Mouse (Mus musculus) heart, embryonic 13.5 days (tissue): ENCODE results near the gene Rsbn1l. TPM values are rescaled to one million over a fixed set of nuclear protein-coding genes. Genes with fewer than 3 reads are reported as not detected.

ENCODE experiments used
- ATAC-seq: fragments of 200-750 bp; cut with Nextera tagmentation; 2 replicates; pipeline ENCODE4 v1.8.0; 2017; ENCODE audit warnings: moderate TSS enrichment; ENCODE audit not compliant: insufficient number of reproducible peaks, low FRiP score, low TSS enrichment; ENCODE audit errors: extremely low read depth
- H3K27ac ChIP-seq: fragments of 300-500 bp; sonication (generic); replicated peaks from 2 replicates; pipeline ENCODE4 v1.5.1; 2015; ENCODE audit warnings: moderate library complexity, mild to moderate bottlenecking, inconsistent platforms
- H3K27me3 ChIP-seq: fragments of 300-500 bp; sonication (generic); replicated peaks from 2 replicates; pipeline ENCODE4 v1.6.1; 2015; ENCODE audit warnings: mild to moderate bottlenecking, inconsistent platforms
- H3K36me3 ChIP-seq: fragments of 300-500 bp; sonication (generic); 2 replicates; pipeline ENCODE4 v1.6.1; 2015; ENCODE audit warnings: mild to moderate bottlenecking, inconsistent platforms
- H3K4me1 ChIP-seq: fragments of 300-500 bp; sonication (generic); 2 replicates; pipeline ENCODE4 v1.6.1; 2015; ENCODE audit warnings: inconsistent platforms
- H3K4me2 ChIP-seq: fragments of 300-500 bp; sonication (generic); 2 replicates; pipeline ENCODE4 v1.6.1; 2015; ENCODE audit warnings: inconsistent platforms, mild to moderate bottlenecking, moderate library complexity
- H3K4me3 ChIP-seq: fragments of 300-500 bp; sonication (generic); 2 replicates; pipeline ENCODE4 v1.5.1; 2015; ENCODE audit warnings: moderate library complexity, mild to moderate bottlenecking, inconsistent platforms
- H3K9ac ChIP-seq: fragments of 300-500 bp; sonication (generic); 2 replicates; pipeline ENCODE4 v1.6.1; 2015; ENCODE audit warnings: inconsistent platforms, mild to moderate bottlenecking, moderate library complexity
- H3K9me3 ChIP-seq: fragments of 300-500 bp; sonication (generic); 2 replicates; pipeline ENCODE4 v1.6.1; 2016; ENCODE audit warnings: inconsistent platforms
- WGBS: fragments of 180-500 bp; shearing (Covaris S2); methylation state at CpG from one replicate; pipeline ENCODE4 v1.1.7; 2015; ENCODE audit warnings: mixed read lengths; 5-methylcytosine and 5-hydroxymethylcytosine counted together
- polyA plus RNA-seq: library from polyadenylated mRNA; unstranded; fragments of >200 nt; fragmentation: Nextera tagmentation; extraction: Ambion mirVana; gene quantifications from 2 replicates; pipeline ENCODE4 v1.2.1, GENCODE M21; 2015

The Rsbn1l gene
- polyA plus RNA-seq, result 4.3 and 4.5 TPM in 2 replicates

DNA sequence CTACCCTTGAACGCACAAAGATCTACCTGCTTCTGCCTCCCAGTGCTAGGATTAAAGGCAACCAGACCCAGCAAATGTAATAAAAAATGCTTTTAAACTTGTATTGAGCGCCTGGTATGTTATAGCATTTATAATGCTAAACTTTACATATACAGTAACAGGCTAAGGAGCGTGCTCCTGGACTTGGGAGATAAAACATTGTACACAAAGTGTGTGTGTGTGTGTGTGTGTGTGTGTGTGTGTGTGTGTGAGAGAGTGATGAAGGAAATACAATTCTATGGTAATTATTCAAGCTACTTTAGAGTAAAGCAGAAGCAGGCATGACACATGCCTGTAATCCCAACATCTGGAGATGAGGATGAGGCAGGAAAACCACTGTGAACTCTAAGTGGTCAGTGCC is at the start of gene Rsbn1l:
TSS of gene Rsbn1l (minus strand) at position 101 of the 400 bp plus-strand sequence.
- Histone ChIP-seq H3K4me1 (peaks cover 20% of the 10 kb centered on the region), H3K9me3 (peaks cover 10% of the 10 kb centered on the region), H3K36me3 (peaks cover 39% of the 10 kb centered on the region), H3K27me3 (no peaks in the 10 kb centered on the region), H3K27ac (no peak within 1 kb of the TSS), H3K9ac (no peak within 1 kb of the TSS), H3K4me2 (no peak within 1 kb of the TSS), H3K4me3 (no peak within 1 kb of the TSS)
- ATAC-seq, result no peak
- 90% methylated on average over 3 of the region's 3 CpGs for WGBS

DNA sequence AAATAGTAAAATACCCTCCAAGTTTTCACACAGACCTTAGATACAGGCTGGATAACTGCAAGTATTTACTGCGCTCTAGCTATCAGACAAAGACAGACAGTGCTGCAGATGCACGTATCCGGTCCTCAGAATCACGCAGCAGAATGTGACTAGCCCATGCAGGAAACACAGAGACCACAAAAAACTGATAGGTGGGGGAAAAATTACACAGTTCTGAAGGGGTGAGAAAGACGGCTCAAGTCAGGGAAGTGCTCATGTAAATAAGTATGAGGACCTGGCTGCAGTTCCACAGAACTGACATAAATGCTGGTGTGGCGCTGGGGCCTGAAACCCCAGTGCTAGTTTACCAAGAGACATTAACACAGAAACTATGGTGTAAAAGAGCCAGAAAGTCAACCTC is 46.5 kb upstream of the Rsbn1l start:
- H3K4me1 ChIP-seq, result no peaks in the 10 kb centered on the region
- H3K27ac ChIP-seq, result no peak overlapping the region
- H3K4me3 ChIP-seq, result no peak overlapping the region
- no peak overlapping the region for H3K4me2 ChIP-seq
- H3K27me3 ChIP-seq, result no peaks in the 10 kb centered on the region
- H3K9ac ChIP-seq, result no peak overlapping the region
- ATAC-seq, result no peak
- H3K9me3 ChIP-seq, result peaks cover 6% of the 10 kb centered on the region; the same call in 1 of the 2 replicates
- WGBS, result 74% methylated on average over 6 of the region's 6 CpGs
- H3K36me3 ChIP-seq, result peaks cover 89% of the 10 kb centered on the region

DNA sequence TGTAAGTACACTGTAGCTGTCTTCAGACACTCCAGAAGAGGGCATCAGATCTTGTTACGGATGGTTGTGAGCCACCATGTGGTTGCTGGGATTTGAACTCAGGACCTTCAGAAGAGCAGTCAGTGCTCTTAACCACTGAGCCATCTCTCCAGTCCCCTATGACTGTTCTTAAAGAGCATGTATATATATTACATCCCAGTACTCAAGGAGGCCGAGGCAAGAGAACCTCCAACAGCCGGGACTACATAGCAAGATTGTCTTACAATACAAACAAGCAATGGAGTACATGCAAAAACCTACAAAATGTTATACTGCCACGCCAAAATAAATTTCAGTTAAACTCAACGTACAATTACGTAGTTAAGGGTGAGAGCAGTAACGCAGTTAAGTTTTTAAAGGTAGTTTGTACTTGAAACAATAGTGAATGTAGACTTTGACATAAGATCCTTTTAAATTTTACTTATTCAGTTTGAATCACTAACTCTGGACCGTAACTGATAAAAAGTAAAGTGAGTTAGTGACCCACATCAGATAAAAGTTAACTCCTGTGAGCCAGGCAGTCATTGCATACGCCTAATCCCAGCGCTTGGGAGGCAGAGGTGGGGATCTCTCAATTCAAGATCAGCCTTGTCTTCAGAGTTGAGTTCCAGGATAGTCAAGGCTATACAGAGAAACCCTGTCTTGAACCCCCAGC is 45.6 kb upstream of the Rsbn1l start:
- Histone ChIP-seq H3K27ac (no peak overlapping the region), H3K4me1 (no peaks in the 10 kb centered on the region), H3K36me3 (peaks cover 91% of the 10 kb centered on the region), H3K4me2 (no peak overlapping the region), H3K9ac (no peak overlapping the region), H3K27me3 (no peaks in the 10 kb centered on the region), H3K4me3 (no peak overlapping the region), H3K9me3 (peaks cover 6% of the 10 kb centered on the region; the same call in 1 of the 2 replicates)
- no peak for ATAC-seq
- WGBS, result 90% methylated on average over 10 of the region's 10 CpGs

DNA sequence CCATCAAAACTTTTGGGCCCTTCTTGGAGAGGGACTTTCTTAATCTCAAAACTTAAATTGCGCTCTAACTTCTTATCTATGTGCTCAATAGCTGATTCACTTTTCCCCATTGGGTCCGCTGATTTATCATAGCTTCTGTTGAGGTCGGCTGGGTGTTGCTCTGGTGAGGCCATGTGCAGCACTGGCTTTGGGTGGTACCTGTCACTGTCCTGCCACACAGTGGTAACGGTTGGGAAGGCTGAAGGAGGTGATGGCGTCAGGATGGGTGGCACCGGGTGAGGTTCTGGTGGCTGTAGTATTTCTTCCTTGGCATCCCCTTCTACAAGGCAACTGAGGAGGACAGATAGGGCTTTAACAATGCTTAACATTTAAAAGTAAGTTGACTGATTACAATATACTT is 42.2 kb upstream of the Rsbn1l start:
- no peak overlapping the region for H3K27ac ChIP-seq
- WGBS, result 87% methylated on average over 6 of the region's 6 CpGs
- no peaks in the 10 kb centered on the region for H3K4me1 ChIP-seq
- H3K4me3 ChIP-seq, result no peak overlapping the region
- no peak overlapping the region for H3K9ac ChIP-seq
- peaks cover 6% of the 10 kb centered on the region; the same call in 1 of the 2 replicates for H3K9me3 ChIP-seq
- H3K4me2 ChIP-seq, result no peak overlapping the region
- ATAC-seq, result no peak
- no peaks in the 10 kb centered on the region for H3K27me3 ChIP-seq
- H3K36me3 ChIP-seq, result peaks cover 97% of the 10 kb centered on the region

DNA sequence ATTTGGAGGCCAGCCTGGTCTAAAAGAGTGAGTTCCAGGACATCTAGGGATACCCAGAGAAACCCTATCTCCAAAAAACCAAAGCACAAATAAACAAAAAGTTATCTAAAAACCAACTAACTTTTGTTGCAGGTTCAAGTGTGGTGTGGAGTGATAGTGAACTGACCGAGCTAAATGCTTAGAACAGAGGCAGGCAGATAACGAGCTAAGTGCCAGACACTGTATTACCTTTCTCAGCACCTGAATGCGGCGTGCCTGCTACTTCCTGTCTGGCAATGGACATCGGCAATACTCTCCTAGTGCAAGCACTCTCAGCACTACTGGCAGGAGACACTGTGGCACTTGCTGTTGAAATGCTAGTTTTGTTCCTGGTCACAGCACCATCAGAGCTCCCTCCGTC is 41.4 kb upstream of the Rsbn1l start:
- ATAC-seq, result no peak
- H3K9ac ChIP-seq, result no peak overlapping the region
- H3K4me2 ChIP-seq, result no peak overlapping the region
- peaks cover 6% of the 10 kb centered on the region; the same call in 1 of the 2 replicates for H3K9me3 ChIP-seq
- H3K36me3 ChIP-seq, result peaks cover 96% of the 10 kb centered on the region
- 72% methylated on average over 6 of the region's 6 CpGs for WGBS
- no peaks in the 10 kb centered on the region for H3K27me3 ChIP-seq
- H3K4me1 ChIP-seq, result no peaks in the 10 kb centered on the region
- no peak overlapping the region for H3K27ac ChIP-seq
- no peak overlapping the region for H3K4me3 ChIP-seq

DNA sequence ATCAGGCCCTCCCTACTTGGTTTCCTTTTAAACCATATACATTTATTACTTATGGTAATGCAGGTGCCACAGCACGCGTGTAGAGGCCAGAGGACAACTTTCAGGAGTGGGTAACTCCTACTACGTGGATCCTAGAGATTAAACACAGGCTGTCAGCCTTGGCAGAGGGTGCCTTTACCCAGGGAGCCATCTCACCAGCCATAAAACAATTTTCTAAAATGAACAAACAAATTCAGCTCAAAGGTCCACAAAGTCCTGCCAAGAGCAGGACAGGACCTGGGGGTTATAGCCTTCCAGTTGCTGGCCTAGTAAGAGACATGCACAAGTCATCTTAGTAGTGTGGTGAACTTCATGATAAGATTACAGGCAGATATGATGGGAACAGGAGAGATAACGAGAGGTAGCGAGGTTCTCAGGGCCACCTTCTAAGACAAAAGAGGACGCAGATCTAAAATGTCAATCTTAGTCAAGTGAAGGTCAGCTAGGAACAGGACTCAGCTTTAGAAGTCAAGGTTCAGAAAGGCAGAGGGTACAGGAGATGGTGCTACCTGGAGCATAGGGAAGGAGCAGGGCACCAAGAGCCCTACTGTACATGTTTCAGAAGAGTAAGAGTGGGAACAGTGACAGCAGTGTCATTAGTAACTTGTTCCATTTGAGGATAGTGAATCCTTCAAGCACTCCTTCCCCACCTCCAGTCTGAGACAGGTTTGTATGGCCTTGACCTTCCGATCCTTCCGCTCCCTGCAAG is 34.0 kb upstream of the Rsbn1l start:
- Histone ChIP-seq H3K9me3 (no peaks in the 10 kb centered on the region), H3K36me3 (peaks cover 88% of the 10 kb centered on the region), H3K4me3 (no peak overlapping the region), H3K9ac (no peak overlapping the region), H3K27me3 (no peaks in the 10 kb centered on the region), H3K27ac (no peak overlapping the region), H3K4me1 (no peaks in the 10 kb centered on the region), H3K4me2 (no peak overlapping the region)
- WGBS, result 85% methylated on average over 8 of the region's 8 CpGs
- ATAC-seq, result no peak

DNA sequence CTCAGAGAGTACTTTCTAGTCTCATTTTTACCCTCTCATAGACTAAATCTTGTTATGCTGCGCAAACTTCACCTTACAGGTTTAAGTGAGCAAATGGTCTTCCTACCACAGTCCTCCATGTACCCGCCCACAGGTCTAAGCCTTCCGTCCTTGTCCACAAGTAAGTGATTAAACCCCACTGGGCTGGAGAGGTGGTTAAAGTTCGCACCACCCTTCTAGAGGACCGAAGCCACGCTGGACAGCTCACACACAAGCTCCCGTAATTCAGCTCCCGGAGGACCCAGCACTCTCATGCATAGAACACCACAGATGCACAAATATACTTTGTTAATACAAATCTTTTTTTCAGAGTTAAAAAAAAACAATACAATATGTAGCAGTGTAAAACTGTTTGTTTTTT is 30.1 kb upstream of the Rsbn1l start:
- H3K27ac ChIP-seq, result no peak overlapping the region
- H3K4me3 ChIP-seq, result no peak overlapping the region
- no peaks in the 10 kb centered on the region for H3K9me3 ChIP-seq
- peaks cover 69% of the 10 kb centered on the region for H3K36me3 ChIP-seq
- 94% methylated on average over 8 of the region's 8 CpGs for WGBS
- no peak for ATAC-seq
- no peak overlapping the region for H3K4me2 ChIP-seq
- H3K4me1 ChIP-seq, result no peaks in the 10 kb centered on the region
- no peaks in the 10 kb centered on the region for H3K27me3 ChIP-seq
- no peak overlapping the region for H3K9ac ChIP-seq

DNA sequence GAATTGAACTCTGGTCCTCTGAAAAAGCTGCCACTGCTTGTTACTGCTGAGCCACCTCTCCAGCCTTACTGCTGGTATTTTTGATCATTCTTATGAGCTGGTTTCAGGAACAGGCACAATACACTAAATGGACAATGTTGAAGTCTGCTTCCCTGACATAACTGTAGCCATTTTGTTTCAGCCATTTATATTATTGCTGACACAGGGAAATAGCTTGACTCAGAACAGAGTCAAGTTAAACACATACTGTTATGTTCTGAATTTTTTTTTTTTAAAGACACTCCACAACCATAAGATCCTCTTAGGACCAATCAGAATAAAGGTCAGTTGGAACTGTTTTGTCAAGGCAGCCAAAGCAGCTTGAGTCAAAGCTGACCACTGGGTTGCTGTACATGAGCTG is 27.3 kb upstream of the Rsbn1l start:
- Histone ChIP-seq H3K9me3 (no peaks in the 10 kb centered on the region), H3K27ac (no peak overlapping the region), H3K4me3 (no peak overlapping the region), H3K4me2 (no peak overlapping the region), H3K9ac (no peak overlapping the region), H3K4me1 (no peaks in the 10 kb centered on the region), H3K36me3 (peaks cover 42% of the 10 kb centered on the region), H3K27me3 (no peaks in the 10 kb centered on the region)
- no peak for ATAC-seq

DNA sequence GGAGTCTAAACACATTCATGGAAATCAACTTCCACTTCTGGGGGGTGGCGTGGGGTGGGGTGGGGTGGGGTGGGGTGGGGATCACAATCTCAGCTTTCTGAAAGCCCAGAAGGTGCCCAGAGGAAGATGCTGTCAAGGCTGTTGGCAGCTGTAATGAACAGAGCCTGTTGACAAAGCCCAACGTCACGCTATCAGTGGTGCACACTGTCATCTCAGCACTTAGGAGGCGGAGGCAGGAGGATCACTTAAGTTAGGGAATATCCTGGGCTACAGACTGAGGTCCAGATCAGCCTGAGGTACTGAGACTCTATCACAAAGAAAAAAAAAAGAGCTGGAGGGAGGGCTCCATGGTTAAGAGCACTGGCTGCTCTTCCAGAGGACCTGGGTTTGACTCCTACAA is 18.5 kb upstream of the Rsbn1l start:
- Histone ChIP-seq H3K27me3 (no peaks in the 10 kb centered on the region), H3K4me1 (no peaks in the 10 kb centered on the region), H3K9me3 (no peaks in the 10 kb centered on the region), H3K4me3 (no peak overlapping the region), H3K9ac (no peak overlapping the region), H3K36me3 (no peaks in the 10 kb centered on the region), H3K27ac (no peak overlapping the region), H3K4me2 (no peak overlapping the region)
- whole genome bisulfite sequencing, result 50% methylated on average over 4 of the region's 4 CpGs
- no peak for ATAC-seq

DNA sequence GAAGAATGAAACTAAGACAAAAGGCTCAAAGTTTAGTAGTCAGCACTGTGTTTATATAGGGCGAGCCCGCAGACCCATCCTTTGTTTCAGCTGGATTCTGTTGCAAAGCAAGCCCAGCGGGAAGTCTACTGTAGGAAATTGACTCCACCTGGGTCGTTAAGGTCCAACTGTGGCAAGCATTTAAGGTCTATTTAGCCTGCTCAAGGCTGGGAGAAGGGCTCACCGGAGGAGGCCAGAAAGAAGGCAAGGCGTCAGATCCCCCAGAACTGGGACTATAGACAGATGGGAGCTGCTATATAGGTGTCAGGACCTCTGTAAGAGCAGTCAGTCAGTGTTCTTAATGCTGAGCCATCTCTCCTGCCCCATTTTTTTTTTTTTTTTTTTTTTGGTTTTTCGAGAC is 17.8 kb upstream of the Rsbn1l start:
- H3K27me3 ChIP-seq, result no peaks in the 10 kb centered on the region
- H3K27ac ChIP-seq, result no peak overlapping the region
- no peak overlapping the region for H3K4me3 ChIP-seq
- H3K4me1 ChIP-seq, result no peaks in the 10 kb centered on the region
- no peak overlapping the region for H3K4me2 ChIP-seq
- ATAC-seq, result no peak
- no peaks in the 10 kb centered on the region for H3K9me3 ChIP-seq
- H3K9ac ChIP-seq, result no peak overlapping the region
- WGBS, result 40% methylated on average over 7 of the region's 7 CpGs
- no peaks in the 10 kb centered on the region for H3K36me3 ChIP-seq

DNA sequence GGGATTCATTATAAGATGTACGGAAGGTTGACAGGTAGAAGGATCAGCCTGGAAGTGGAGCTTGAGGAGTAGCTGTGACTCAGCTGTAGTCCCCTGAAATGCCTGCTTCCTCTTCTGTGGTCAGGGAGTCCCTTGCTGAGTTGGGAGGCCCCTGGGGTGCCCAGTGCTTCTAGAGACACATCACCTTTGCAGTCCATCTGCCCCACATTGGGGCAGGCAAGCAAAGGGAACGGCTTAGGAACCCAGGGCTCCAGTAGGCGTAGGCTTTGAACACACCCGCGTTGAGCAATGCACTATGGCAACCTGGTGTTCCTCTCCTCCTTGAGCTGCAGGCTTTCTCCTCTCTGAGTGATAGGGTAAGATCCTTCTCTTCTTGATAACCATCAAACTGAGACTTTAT is 16.9 kb upstream of the Rsbn1l start:
- no peaks in the 10 kb centered on the region for H3K9me3 ChIP-seq
- 63% methylated on average over 5 of the region's 5 CpGs for WGBS
- ATAC-seq, result no peak
- H3K27ac ChIP-seq, result no peak overlapping the region
- H3K4me2 ChIP-seq, result no peak overlapping the region
- peaks cover 5% of the 10 kb centered on the region; the same call in 1 of the 2 replicates for H3K4me1 ChIP-seq
- H3K9ac ChIP-seq, result no peak overlapping the region
- H3K27me3 ChIP-seq, result no peaks in the 10 kb centered on the region
- no peak overlapping the region for H3K4me3 ChIP-seq
- H3K36me3 ChIP-seq, result no peaks in the 10 kb centered on the region

DNA sequence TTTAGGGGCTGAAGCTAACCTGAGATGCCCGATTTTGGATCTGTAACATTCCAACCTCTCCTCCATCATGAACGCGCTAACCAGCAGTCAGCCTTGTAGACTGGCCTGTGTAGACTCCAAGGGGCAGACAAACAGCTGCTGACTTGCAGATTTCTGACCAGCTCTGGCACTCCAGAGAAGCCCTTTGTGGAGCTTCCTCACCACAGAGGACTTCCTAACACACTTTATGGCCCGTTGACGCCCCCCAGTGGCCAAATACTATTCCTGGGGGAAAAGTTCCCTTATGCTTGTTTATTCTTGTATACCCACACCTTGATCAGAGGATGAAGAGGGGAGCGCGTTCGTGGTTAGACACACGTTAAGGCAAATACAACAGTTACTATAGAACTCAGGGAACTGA is 12.8 kb upstream of the Rsbn1l start:
- H3K9me3 ChIP-seq, result no peaks in the 10 kb centered on the region
- H3K4me2 ChIP-seq, result no peak overlapping the region
- H3K27ac ChIP-seq, result no peak overlapping the region
- no peaks in the 10 kb centered on the region for H3K27me3 ChIP-seq
- H3K9ac ChIP-seq, result no peak overlapping the region
- H3K4me3 ChIP-seq, result no peak overlapping the region
- H3K36me3 ChIP-seq, result no peaks in the 10 kb centered on the region
- peaks cover 11% of the 10 kb centered on the region; the same call in 1 of the 2 replicates for H3K4me1 ChIP-seq
- WGBS, result 53% methylated on average over 9 of the region's 9 CpGs
- ATAC-seq, result no peak
